Mouse (Mus musculus): ENCODE measurements around the gene Mier2.

GRCm38 (mm10) chr10:79556951-79557350 lies 2.0 kb upstream of the Mier2 start:
- TF ChIP-seq POLR2A (IDR thresholded peaks at IDR 0.05; ENCODE audit: insufficient read depth, low read depth, low read length) (no peak), EP300 (IDR thresholded peaks at IDR 0.05; ENCODE audit: insufficient read depth, low read depth, low read length) (no peak)
